Mouse (Mus musculus) kidney, embryonic 16.5 days (tissue): ENCODE data around the gene Cd24a. TPM values are rescaled to one million over a fixed set of nuclear protein-coding genes. Genes with fewer than 3 reads are reported as not detected.

ENCODE experiments used
- ATAC-seq: fragments of 200-750 bp; cut with Nextera tagmentation; 2 replicates; pipeline ENCODE4 v1.8.0; 2017; ENCODE audit warnings: moderate TSS enrichment; ENCODE audit not compliant: low FRiP score, low TSS enrichment
- H3K27ac ChIP-seq: fragments of 300-500 bp; sonication (generic); 2 replicates; pipeline ENCODE4 v1.5.1; 2014; ENCODE audit warnings: low read length
- H3K27me3 ChIP-seq: fragments of 300-500 bp; sonication (generic); 2 replicates; pipeline ENCODE4 v1.6.1; 2014; ENCODE audit warnings: low read length, control low read depth, mixed read lengths; ENCODE audit not compliant: insufficient read depth
- H3K36me3 ChIP-seq: fragments of 300-500 bp; sonication (generic); 2 replicates; pipeline ENCODE4 v1.6.1; 2014; ENCODE audit warnings: low read length, control low read depth, mixed read lengths; ENCODE audit not compliant: insufficient read depth
- H3K4me1 ChIP-seq: fragments of 300-500 bp; sonication (generic); 2 replicates; pipeline ENCODE4 v1.6.1; 2014; ENCODE audit warnings: low read length, control low read depth, mixed read lengths; ENCODE audit not compliant: insufficient read depth
- H3K4me2 ChIP-seq: fragments of 300-500 bp; sonication (generic); replicated peaks from 2 replicates; pipeline ENCODE4 v1.6.1; 2014; ENCODE audit warnings: low read depth, low read length
- H3K4me3 ChIP-seq: fragments of 300-500 bp; sonication (generic); 2 replicates; pipeline ENCODE4 v1.5.1; 2014; ENCODE audit warnings: mild to moderate bottlenecking, low read length
- H3K9ac ChIP-seq: fragments of 300-500 bp; sonication (generic); replicated peaks from 2 replicates; pipeline ENCODE4 v1.6.1; 2014; ENCODE audit warnings: low read length
- H3K9me3 ChIP-seq: fragments of 300-500 bp; sonication (generic); 2 replicates; pipeline ENCODE4 v1.6.1; 2016; ENCODE audit warnings: low read length, control low read depth
- WGBS: fragments of 180-500 bp; shearing (Covaris S2); extraction: QIAGEN DNeasy Blood & Tissue Kit; methylation state at CpG from one replicate; pipeline ENCODE4 v1.1.7; 2014; 5-methylcytosine and 5-hydroxymethylcytosine counted together
- polyA plus RNA-seq: library from polyadenylated mRNA; unstranded; fragments of >200 nt; fragmentation: Nextera tagmentation; extraction: Ambion mirVana; gene quantifications from 2 replicates; pipeline ENCODE4 v1.2.1, GENCODE M21; 2015

Cd24a gene
- polyA plus RNA-seq, 1 experiment from 2014 or later, result 416 TPM

- no peak overlapping the region for H3K4me2 ChIP-seq
- 0 out of 2 replicates have a peak, but pooled peaks cover 3% of the 10 kb centered on the region for H3K9me3 ChIP-seq
- 0 out of 2 replicates have a peak, but pooled peaks cover 4% of the 10 kb centered on the region for H3K4me1 ChIP-seq
- WGBS, result 85% methylated on average over 5 of the region's 5 CpGs
- H3K9ac ChIP-seq, result no peak overlapping the region
- no peaks in the 10 kb centered on the region for H3K27me3 ChIP-seq
- no peak for ATAC-seq
- no peaks in the 10 kb centered on the region for H3K36me3 ChIP-seq
- no peak overlapping the region for H3K27ac ChIP-seq
- H3K4me3 ChIP-seq, result no peak overlapping the region
These were observed 20.4 kb upstream of the Cd24a start for GRCm38 (mm10) chr10:43557630-43558165.

DNA sequence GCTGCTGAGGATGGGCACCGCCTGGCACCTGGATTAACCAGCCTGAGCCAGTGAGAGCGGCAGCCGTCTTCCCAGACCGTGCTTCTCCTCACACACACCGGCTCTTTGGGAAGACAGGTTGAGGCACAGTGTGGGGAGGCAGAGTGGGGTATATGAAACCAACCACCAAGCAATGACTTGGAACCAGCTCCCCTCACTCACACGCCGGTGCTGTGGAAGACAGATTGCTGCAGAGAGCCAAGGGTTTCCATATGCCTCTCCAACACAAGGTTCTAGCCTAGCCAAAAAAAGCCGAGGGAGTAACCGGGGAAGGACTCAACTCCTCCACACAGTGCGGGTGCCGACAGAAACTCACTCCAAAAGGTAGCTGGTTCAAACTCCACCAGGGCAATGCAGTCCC is 18.8 kb upstream of the Cd24a start:
- Histone ChIP-seq H3K27ac (no peak overlapping the region), H3K36me3 (no peaks in the 10 kb centered on the region), H3K4me2 (no peak overlapping the region), H3K27me3 (no peaks in the 10 kb centered on the region), H3K4me1 (0 out of 2 replicates have a peak, but pooled peaks cover 4% of the 10 kb centered on the region), H3K4me3 (no peak overlapping the region), H3K9ac (no peak overlapping the region), H3K9me3 (no peaks in the 10 kb centered on the region; the same call in 1 of the 2 replicates)
- WGBS, result 67% methylated on average over 11 of the region's 11 CpGs
- ATAC-seq, result no peak

- ATAC-seq, result no peak
- Histone ChIP-seq H3K36me3 (no peaks in the 10 kb centered on the region), H3K9ac (no peak overlapping the region), H3K4me1 (0 out of 2 replicates have a peak, but pooled peaks cover 4% of the 10 kb centered on the region), H3K9me3 (no peaks in the 10 kb centered on the region; the same call in 1 of the 2 replicates), H3K27ac (no peak overlapping the region), H3K27me3 (no peaks in the 10 kb centered on the region), H3K4me3 (no peak overlapping the region), H3K4me2 (no peak overlapping the region)
- WGBS, result 41% methylated on average over 2 of the region's 2 CpGs
These were observed 17.3 kb upstream of the Cd24a start for GRCm38 (mm10) chr10:43560765-43561164.

GRCm38 (mm10) chr10:43561311-43561710 is 16.8 kb upstream of the Cd24a start:
- no peak overlapping the region for H3K4me3 ChIP-seq
- H3K4me1 ChIP-seq, result 0 out of 2 replicates have a peak, but pooled peaks cover 4% of the 10 kb centered on the region
- H3K4me2 ChIP-seq, result no peak overlapping the region
- H3K27ac ChIP-seq, result no peak overlapping the region
- H3K36me3 ChIP-seq, result no peaks in the 10 kb centered on the region
- no peak for ATAC-seq
- no peaks in the 10 kb centered on the region; the same call in 1 of the 2 replicates for H3K9me3 ChIP-seq
- WGBS, result 96% methylated on average over 2 of the region's 2 CpGs
- H3K9ac ChIP-seq, result no peak overlapping the region
- H3K27me3 ChIP-seq, result no peaks in the 10 kb centered on the region

DNA sequence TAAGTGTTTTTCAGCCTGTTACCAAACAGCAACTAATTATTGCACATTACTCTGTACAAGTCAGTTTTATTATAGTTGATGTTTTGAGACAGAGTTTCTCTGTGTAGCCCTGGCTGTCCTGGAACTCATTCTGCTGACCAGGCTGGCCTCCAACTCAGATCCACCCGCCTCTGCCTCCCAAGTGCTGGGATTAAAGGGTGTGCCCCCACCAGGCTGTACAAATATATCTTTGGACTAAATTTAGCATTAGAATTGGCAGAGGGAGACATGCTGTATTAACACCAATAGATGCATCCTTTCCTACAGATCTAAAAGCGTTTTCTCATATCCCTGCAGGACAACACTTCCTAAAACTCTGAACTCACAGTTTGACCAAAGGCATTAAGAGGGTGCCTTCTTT is 3.7 kb upstream of the Cd24a start:
- Histone ChIP-seq H3K9ac (no peak overlapping the region), H3K36me3 (no peaks in the 10 kb centered on the region), H3K27me3 (no peaks in the 10 kb centered on the region), H3K4me3 (no peak overlapping the region), H3K9me3 (peaks cover 14% of the 10 kb centered on the region), H3K4me1 (peaks cover 10% of the 10 kb centered on the region), H3K27ac (no peak overlapping the region), H3K4me2 (no peak overlapping the region)
- WGBS, result 89% methylated on average over 2 of the region's 2 CpGs
- ATAC-seq, result no peak

GRCm38 (mm10) chr10:43574956-43575355 is 3.1 kb upstream of the Cd24a start:
- Histone ChIP-seq H3K4me2 (no peak overlapping the region), H3K27ac (no peak overlapping the region), H3K4me1 (peaks cover 10% of the 10 kb centered on the region), H3K9me3 (peaks cover 14% of the 10 kb centered on the region), H3K4me3 (no peak overlapping the region), H3K9ac (no peak overlapping the region), H3K36me3 (no peaks in the 10 kb centered on the region), H3K27me3 (no peaks in the 10 kb centered on the region)
- no peak for ATAC-seq
- WGBS, result 0% methylated on average over 3 of the region's 3 CpGs

DNA sequence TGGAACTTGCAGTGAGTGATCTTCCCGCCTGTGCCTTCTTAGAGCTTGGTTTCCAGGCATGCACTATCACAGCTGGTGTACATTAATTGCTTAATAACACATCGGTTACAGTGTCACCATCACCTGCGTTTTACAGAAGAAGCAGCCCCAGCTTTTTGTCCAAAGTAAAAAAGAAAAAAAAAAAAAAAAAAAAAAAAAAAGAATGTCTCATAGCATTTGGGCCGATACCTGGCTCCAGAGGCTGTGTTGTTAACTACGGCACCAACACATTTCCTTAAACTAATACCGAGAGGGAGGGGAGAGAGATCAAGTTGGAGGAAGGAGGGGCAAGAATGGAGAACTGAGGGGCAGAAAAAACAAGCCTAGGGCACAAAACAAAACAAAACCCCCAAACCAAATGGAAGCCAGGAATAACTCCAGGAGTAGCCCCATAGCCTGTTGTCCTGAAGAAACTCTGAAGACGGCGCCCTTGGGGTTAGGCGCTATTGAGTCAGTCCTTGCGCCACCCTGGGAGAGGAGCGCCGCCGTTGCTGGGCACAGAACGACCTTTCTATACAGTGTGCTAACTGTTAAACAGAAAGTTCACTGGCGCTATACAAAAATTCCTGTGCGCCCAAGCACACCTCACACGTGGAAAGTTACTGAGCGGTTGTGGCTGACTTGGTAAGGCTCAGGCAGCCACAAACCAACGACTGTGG is 636 bp upstream of the Cd24a start:
- WGBS, result 12% methylated on average over 19 of the region's 19 CpGs
- H3K9me3 ChIP-seq, result peaks cover under 1% of the 10 kb centered on the region; the same call in 1 of the 2 replicates
- peaks cover 17% of the 10 kb centered on the region for H3K4me1 ChIP-seq
- H3K4me3 ChIP-seq, result peak overlapping the region; percentile 92
- peak overlapping the region; percentile 50 for H3K9ac ChIP-seq
- H3K27me3 ChIP-seq, result no peaks in the 10 kb centered on the region
- H3K36me3 ChIP-seq, result peaks cover 6% of the 10 kb centered on the region
- peak overlapping the region; percentile 91 for H3K4me2 ChIP-seq
- peak overlapping the region; percentile 100 for H3K27ac ChIP-seq
- ATAC-seq, result peak; percentile 23; the same call in 1 of the 2 replicates

DNA sequence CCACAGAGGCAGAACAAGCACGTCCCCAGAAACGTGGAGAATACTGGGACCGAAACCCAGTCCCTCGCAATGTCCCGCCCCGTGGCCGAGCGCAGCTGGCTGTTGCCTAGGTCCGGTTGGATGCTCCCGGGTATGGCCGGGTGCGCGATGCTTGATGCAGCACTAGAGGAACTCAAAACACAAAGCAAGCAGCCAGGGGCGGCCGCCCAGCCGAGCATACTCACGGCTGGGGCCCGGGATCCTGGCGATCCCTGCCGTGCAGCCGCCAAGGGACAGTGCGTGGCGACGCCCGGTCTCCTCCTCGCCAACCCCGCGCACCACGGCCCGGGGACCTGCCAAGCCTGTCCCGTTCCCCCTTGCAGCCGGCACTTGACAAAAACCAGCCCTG is 276 bp downstream of the Cd24a start:
- under 1% methylated on average over 32 of the region's 32 CpGs for WGBS
- Histone ChIP-seq H3K4me1 (peaks cover 17% of the 10 kb centered on the region), H3K27ac (peak overlapping the region; percentile 100)

GRCm38 (mm10) chr10:43578754-43579380 is 783 bp downstream of the Cd24a start:
- ATAC-seq, result peak; percentile 90
- WGBS, result under 1% methylated on average over 53 of the region's 65 CpGs
- peak overlapping the region; percentile 91 for H3K4me2 ChIP-seq
- H3K9me3 ChIP-seq, result no peaks in the 10 kb centered on the region
- H3K4me3 ChIP-seq, result peak overlapping the region; percentile 92
- no peaks in the 10 kb centered on the region for H3K27me3 ChIP-seq
- H3K4me1 ChIP-seq, result peaks cover 17% of the 10 kb centered on the region
- peak overlapping the region; percentile 98 for H3K9ac ChIP-seq
- peak overlapping the region; percentile 100 for H3K27ac ChIP-seq
- peaks cover 18% of the 10 kb centered on the region for H3K36me3 ChIP-seq

More for the DNA sequence above, 276 bp downstream of the Cd24a start:
- Histone ChIP-seq H3K9ac (peak overlapping the region; percentile 98), H3K36me3 (peaks cover 15% of the 10 kb centered on the region), H3K27me3 (no peaks in the 10 kb centered on the region), H3K4me2 (peak overlapping the region; percentile 91), H3K4me3 (peak overlapping the region; percentile 92), H3K9me3 (no peaks in the 10 kb centered on the region)
- peak; percentile 57 for ATAC-seq
